Mouse (Mus musculus) frontal cortex, adult 2 months (tissue): ENCODE results near the gene Pnma5. TPM values are rescaled to one million over a fixed set of nuclear protein-coding genes. Genes with fewer than 3 reads are reported as not detected.
"Not testable (repeated sequence)": the region's sequence is repeated elsewhere in the genome, so short reads cannot be mapped to it uniquely, and the experiment has no call there.

Experiments used
- DNase-seq, 2 experiments: peaks; one replicate each; pipeline ENCODE4 v3.0.0; 2022; ENCODE audit warnings: low spot score in 1 of 2; ENCODE audit errors: extremely low spot score in 1 of 2
- polyA plus RNA-seq: library from polyadenylated mRNA; depleted of rRNA; stranded (reverse); fragments of >200 nt; gene quantifications from 2 replicates; pipeline ENCODE4 v1.2.3, GENCODE M21; 2012; rRNA removed

Pnma5 gene
- 0.25 and 0.30 TPM in 2 replicates for polyA plus RNA-seq

- no peak for DNase-seq
Measured at GRCm38 (mm10) chrX:73037003-73037402, at the start of gene Pnma5. Pnma5 (minus strand) TSS chrX:73037103.

DNA sequence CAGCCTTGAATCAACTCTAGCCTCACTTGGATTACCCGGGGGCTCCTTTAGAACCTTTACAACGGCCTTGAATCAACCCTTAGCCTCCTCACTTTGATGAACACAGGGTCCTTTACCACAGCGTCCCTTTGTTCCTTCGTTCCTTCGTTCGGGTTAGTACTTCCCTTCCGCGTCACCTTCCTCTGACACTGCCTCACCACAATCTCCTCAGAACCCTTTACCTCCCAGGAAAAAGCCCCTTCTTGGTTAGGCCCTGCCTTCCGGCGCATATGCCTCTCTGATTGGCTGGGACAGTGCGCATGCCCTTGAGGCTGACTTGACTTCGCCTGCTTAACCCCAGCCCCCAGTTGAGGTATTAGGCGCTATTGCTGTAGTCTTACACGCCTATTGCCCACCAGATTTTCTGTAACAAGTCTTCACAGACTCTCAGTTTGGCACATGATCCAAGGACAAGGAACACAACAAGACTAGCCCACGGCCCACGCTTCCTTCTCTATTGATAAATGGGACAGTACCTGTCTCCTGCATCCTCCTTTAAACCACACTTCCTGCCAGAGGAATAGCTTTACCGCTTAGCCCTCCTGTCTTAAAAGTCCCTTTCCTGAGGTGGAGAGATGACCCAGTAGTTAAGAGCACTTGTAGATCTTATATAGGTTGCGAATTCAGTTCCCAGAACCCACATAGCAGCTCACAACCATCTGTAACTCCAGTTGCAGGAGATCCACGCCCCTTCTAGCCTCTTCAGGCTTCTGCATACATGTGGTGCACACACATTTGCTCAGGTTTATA is 45.6 kb upstream of the Pnma5 start, which contains the start of gene Xlr4a:
TSS of gene Xlr4a (minus strand) at position 212 of the 789 bp plus-strand sequence.
- DNase-seq = not testable (repeated sequence)

GRCm38 (mm10) chrX:73066765-73067312 is 29.9 kb upstream of the Pnma5 start:
- DNase-seq = not testable (repeated sequence)

DNA sequence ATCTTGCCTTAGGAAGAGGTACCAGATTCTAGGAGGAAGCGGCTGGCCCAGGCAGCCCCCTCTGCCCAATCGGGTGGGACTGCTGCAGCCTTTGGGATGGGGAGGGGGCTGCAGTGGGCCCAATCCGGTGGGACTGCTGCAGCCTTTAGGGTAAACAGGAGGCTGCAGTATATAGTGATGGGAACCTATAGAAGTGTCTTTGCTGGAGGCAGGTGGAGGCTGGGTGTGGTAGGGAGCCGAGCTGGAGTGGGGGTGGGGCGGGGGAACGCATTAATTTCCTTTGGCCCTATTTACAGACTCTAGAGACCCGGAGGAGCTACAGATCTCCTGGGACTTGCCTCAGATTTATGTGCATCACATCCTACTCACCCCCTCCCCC is 27.5 kb upstream of the Pnma5 start, which contains the start of gene Pnma3:
TSS of gene Pnma3 (plus strand) at position 373 of the 379 bp plus-strand sequence.
- no peak for DNase-seq

DNA sequence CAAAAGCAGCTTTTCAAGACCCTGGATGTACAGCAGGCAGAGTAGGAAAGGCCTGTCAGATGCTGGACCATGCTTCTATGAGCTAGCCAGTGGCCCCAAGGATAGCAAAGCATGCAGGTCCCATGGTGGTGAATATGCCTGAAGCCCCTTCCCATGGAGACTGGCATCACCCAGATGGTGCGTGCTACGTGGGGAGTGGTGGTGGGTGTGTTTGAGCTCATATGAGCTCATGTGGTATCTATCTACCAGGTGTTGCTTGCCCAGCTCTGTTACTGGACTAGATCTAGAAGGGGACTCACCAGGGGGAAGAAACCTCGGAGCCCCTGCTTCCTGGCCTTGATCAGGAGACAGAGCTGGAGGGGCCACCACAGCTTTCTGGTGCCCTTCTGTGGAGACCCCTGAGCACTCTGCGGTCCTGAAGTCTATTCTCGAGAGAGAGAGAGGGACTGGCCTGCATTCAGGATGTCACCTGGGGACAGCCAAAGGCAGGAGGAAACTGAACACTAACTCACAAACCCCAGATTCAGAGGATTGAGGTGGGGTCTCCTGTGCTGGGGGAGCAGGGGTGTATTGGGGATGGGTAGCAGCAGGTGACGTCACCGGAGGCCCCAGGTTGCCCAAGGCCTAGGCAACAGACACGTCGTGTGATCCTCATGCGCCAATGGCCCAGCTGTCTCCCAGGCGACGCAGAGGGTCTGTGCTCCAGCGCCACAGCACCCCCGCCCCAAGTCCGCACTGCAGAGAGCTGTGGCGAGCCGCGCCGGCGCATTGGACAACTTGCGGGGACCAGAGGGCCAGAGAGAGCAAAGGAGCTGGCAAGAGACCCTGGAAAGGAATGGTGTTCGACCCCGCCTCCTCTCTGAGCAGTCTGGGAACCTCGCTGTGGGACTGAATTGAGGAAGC is 26.9 kb upstream of the Pnma5 start:
- DNase-seq = peak in 1 of 2 experiments; percentile 9

DNA sequence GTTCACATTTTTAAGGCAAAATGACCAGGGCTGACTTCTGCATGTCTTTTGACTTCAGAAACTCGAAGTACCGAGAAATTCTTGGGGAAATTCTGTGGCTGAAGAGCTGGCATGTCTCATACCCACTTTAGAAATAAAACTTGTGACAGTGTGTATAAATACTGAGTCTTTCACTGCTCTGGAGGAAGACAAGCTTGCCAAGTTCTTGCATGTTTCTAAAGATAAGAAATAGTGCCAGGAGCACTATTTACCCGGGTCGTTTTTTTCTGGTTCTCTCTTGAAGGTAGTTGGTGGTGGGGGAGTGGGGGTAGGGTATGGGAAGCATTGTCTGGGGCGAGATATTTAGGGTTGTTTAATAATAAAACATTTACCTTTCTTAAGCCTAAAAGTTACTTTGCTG is 25.4 kb upstream of the Pnma5 start:
- no peak for DNase-seq

DNA sequence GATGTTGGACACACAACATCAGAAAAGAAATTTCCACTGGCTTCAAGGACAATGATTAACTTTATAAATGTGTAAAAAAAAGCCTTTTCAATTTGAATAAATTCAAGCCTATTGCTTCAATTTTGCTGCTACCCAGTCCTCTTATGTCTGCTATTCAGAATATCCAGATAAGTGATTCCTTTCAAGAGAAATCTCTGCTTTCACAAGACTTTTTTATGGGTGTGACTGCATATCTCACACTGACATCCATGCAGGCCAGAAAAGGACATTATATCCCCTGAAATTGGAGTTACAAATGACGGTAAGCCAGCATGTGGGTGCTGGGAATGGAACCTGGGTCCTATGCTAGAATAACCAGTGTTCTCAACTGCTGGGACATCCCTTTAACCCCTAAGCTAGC is 24.6 kb upstream of the Pnma5 start:
- DNase-seq = no peak

- peak; percentile 89 to 97 for DNase-seq
Measured at GRCm38 (mm10) chrX:73053860-73054563, 17.1 kb upstream of the Pnma5 start.

GRCm38 (mm10) chrX:73039666-73040065 is 2.8 kb upstream of the Pnma5 start:
- no peak for DNase-seq

DNA sequence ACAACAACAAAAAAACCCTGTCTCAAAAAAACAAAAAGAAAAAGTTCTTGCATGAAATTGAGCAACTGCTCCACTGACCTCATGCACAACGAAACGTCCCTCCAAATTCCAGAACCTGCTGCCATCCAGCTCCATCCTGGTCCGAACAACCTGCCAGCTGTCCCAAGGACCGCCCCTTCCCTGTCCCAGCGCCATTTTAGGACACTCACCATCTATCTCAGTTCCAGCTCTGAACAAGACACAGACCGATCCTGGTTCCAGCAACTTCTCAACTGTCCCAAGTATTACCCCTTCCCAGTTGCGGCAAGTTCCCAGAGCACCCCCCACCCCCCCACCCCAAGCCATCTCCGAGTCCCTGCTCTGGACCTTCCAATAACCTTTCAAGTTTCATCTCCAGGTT is 1.9 kb upstream of the Pnma5 start:
- DNase-seq = no peak

GRCm38 (mm10) chrX:73012846-73013245 is 24.1 kb downstream of the Pnma5 start:
- no peak for DNase-seq

DNA sequence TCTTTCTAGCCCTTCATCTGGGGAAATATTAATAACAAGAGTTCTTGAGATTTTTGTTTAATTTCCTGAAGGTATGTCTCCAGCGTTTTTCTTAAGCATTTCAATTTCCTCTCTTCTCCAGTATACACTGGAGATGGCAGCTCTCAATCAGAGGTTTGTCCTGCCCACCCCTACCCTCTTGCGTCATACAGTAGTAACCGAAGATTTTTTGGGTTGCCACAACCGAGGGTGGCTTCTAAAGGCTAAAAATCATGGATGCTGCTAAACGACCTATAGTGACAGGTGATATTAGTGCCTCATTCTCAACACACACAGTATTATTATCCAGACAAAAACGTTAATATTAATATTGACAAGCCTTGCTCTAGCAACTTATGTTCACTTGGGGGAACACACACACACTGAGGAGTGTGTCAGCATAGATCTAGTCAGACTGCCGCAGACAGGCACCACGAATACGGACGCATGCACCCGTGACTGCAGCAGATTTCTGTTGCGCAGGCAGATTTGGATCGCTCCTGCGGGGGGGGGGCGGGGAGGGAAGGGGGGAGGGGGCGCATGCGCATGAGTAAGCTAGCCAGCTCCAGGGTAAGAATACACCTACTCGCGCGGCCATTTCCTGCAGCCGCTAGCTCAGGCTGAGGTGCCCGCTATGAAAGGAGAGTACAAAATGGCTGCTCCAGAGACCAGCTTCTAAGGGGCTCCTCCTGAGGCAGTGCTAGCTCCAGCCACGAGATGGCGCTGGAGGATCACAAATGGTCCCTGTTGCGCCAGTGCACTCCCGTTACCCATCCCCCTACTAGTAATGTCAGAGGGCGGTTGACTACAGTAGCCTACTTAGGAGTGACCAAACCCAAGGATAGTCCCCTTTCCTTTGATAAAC is 29.1 kb downstream of the Pnma5 start:
- DNase-seq = peak; percentile 90 to 96

DNA sequence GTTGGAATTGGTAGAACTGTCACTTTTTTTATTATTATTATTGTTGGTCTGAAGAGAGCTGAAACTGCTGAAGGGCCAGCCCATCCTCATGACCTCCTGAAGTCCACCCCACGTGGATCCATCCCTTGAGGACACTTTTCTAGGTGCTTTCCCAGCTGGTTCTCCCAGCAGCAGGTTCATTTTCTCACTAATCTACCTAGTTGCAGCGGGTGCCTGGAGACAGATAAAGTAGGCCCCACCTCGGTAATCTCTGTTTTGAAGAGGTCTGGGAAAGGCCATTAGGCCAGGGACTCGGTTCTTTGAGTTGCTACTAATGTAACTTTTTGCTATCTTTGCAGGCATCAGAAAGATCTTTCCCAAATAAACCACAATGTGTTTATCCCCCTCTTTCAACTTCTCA is 31.2 kb downstream of the Pnma5 start:
- DNase-seq = no peak

GRCm38 (mm10) chrX:73003110-73003509 is 33.8 kb downstream of the Pnma5 start:
- no peak for DNase-seq

DNA sequence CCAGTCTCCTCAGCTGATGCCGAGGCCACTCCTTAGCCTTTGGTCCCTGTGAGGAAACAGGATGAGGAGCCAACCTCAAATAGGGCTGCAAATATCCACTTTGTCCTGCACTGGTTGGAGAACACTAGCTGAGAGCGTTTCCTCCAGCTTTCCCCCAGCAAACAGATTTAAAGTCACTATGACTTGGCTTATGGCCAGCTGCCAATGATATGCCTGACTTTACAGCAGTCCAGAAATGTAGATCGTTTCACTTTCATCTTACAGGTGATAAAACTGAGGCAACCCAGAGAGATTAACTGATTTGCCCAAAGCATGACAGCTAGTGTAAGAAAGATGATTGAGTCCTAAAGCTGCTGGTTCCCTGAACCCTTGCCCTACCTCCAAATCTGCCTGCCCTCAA is 41.4 kb downstream of the Pnma5 start:
- DNase-seq = no peak

DNA sequence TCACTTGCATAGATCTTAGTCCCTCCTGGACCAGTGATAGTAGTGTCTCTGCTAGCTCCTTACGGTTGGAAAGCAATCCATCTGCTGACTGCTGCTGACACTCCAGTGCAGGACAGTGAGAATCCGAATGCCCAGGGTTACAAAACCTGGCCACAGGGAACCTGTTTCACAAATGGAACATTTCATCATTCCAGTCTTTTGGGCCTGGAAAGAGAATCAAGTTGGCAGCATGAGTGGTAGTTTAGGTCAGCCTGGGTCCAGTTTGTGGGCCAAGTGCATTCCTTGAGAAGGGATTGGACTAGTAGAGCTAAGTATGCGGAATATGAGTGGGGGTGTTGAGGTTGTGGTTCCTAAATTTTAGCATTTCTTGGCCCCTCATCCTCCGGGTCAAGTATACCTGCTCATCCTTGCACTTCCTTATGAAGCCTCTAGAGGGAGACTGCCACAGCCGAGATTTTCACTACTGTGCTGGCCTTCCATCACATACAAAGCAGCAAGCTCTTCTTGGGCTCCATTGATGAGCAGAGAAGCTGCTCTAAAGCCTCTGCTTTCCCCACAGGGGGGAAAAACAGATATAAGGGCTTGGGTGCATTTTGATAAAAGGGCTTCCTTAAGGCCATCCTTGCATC is 44.5 kb downstream of the Pnma5 start:
- no peak for DNase-seq

- DNase-seq = no peak
Measured at GRCm38 (mm10) chrX:72990581-72990980, 46.3 kb downstream of the Pnma5 start.

GRCm38 (mm10) chrX:72988431-72988830 is 48.5 kb downstream of the Pnma5 start:
- DNase-seq = no peak

GRCm38 (mm10) chrX:72987520-72987905 is 49.4 kb downstream of the Pnma5 start:
- DNase-seq = no peak
